Mouse (Mus musculus) liver, embryonic 15.5 days (tissue): Measurements from ENCODE around the gene Prr29. TPM values are rescaled to one million over a fixed set of nuclear protein-coding genes. Genes with fewer than 3 reads are reported as not detected.

Experiments used
- ATAC-seq: fragments of 200-750 bp; cut with Nextera tagmentation; 2 replicates; pipeline ENCODE4 v1.8.0; 2017; ENCODE audit warnings: moderate number of reproducible peaks, mild to moderate bottlenecking, moderate library complexity; ENCODE audit not compliant: insufficient read depth
- H3K27ac ChIP-seq: fragments of 300-500 bp; sonication (generic); replicated peaks from 2 replicates; pipeline ENCODE4 v1.5.1; 2015; ENCODE audit warnings: mild to moderate bottlenecking, inconsistent platforms
- H3K27me3 ChIP-seq: fragments of 300-500 bp; sonication (generic); 2 replicates; pipeline ENCODE4 v1.6.1; 2015; ENCODE audit warnings: mild to moderate bottlenecking, inconsistent platforms
- H3K36me3 ChIP-seq: fragments of 300-500 bp; sonication (generic); replicated peaks from 2 replicates; pipeline ENCODE4 v1.6.1; 2015; ENCODE audit warnings: moderate library complexity, mild to moderate bottlenecking, inconsistent platforms
- H3K4me1 ChIP-seq: fragments of 300-500 bp; sonication (generic); replicated peaks from 2 replicates; pipeline ENCODE4 v1.6.1; 2015; ENCODE audit warnings: inconsistent platforms
- H3K4me2 ChIP-seq: fragments of 300-500 bp; sonication (generic); 2 replicates; pipeline ENCODE4 v1.6.1; 2015; ENCODE audit warnings: moderate library complexity, mild to moderate bottlenecking, inconsistent platforms
- H3K4me3 ChIP-seq: fragments of 300-500 bp; sonication (generic); replicated peaks from 2 replicates; pipeline ENCODE4 v1.5.1; 2015; ENCODE audit warnings: mild to moderate bottlenecking, inconsistent platforms
- H3K9ac ChIP-seq: fragments of 300-500 bp; sonication (generic); 2 replicates; pipeline ENCODE4 v1.6.1; 2015; ENCODE audit warnings: moderate library complexity, mild to moderate bottlenecking, inconsistent platforms
- H3K9me3 ChIP-seq: fragments of 300-500 bp; sonication (generic); replicated peaks from 2 replicates; pipeline ENCODE4 v1.6.1; 2016; ENCODE audit warnings: inconsistent platforms
- WGBS: fragments of 180-500 bp; shearing (Covaris S2); methylation state at CpG from one replicate; pipeline ENCODE4 v1.1.7; 2015; ENCODE audit warnings: mixed read lengths; ENCODE audit not compliant: insufficient replicate concordance; 5-methylcytosine and 5-hydroxymethylcytosine counted together
- polyA plus RNA-seq: library from polyadenylated mRNA; unstranded; fragments of >200 nt; fragmentation: Nextera tagmentation; extraction: Ambion mirVana; gene quantifications from 2 replicates; pipeline ENCODE4 v1.2.1, GENCODE M21; 2015

Prr29 gene
- not detected in 2 replicates for polyA plus RNA-seq

GRCm38 (mm10) chr11:106365366-106365765, at the start of gene Prr29:
Gene Prr29 (plus strand): TSS chr11:106365472.
- no peaks in the 10 kb centered on the region for H3K9me3 ChIP-seq
- no peak within 1 kb of the TSS for H3K4me3 ChIP-seq
- ATAC-seq, result no peak
- no peaks in the 10 kb centered on the region for H3K27me3 ChIP-seq
- WGBS, result 48% methylated on average over 10 of the region's 10 CpGs
- no peak within 1 kb of the TSS for H3K4me2 ChIP-seq
- H3K36me3 ChIP-seq, result no peaks in the 10 kb centered on the region
- H3K4me1 ChIP-seq, result 0 out of 2 replicates have a peak, but pooled peaks cover 8% of the 10 kb centered on the region
- H3K9ac ChIP-seq, result no peak within 1 kb of the TSS
- no peak within 1 kb of the TSS for H3K27ac ChIP-seq

- 67% methylated on average over 1 of the region's 1 CpGs for WGBS
- Histone ChIP-seq H3K4me3 (no peak overlapping the region), H3K4me2 (no peak overlapping the region), H3K27me3 (no peaks in the 10 kb centered on the region), H3K9me3 (no peaks in the 10 kb centered on the region), H3K27ac (no peak overlapping the region), H3K4me1 (peaks cover 15% of the 10 kb centered on the region), H3K36me3 (no peaks in the 10 kb centered on the region), H3K9ac (no peak overlapping the region)
- no peak for ATAC-seq
Observed at GRCm38 (mm10) chr11:106316416-106316815, 48.9 kb upstream of the Prr29 start.

GRCm38 (mm10) chr11:106317801-106318200, 47.5 kb upstream of the Prr29 start:
- WGBS, result 53% methylated on average over 7 of the region's 7 CpGs
- Histone ChIP-seq H3K4me2 (no peak overlapping the region), H3K4me3 (no peak overlapping the region), H3K36me3 (no peaks in the 10 kb centered on the region), H3K9ac (no peak overlapping the region), H3K4me1 (peaks cover 15% of the 10 kb centered on the region), H3K9me3 (no peaks in the 10 kb centered on the region), H3K27me3 (no peaks in the 10 kb centered on the region), H3K27ac (no peak overlapping the region)
- ATAC-seq, result no peak

- Histone ChIP-seq H3K27me3 (no peaks in the 10 kb centered on the region), H3K4me3 (no peak overlapping the region), H3K4me1 (peaks cover 9% of the 10 kb centered on the region; the same call in 1 of the 2 replicates), H3K9me3 (no peaks in the 10 kb centered on the region), H3K9ac (no peak overlapping the region), H3K4me2 (no peak overlapping the region), H3K27ac (no peak overlapping the region; the same call in 1 of the 2 replicates), H3K36me3 (no peaks in the 10 kb centered on the region)
- WGBS, result 43% methylated on average over 21 of the region's 21 CpGs
- ATAC-seq, result peak; percentile 12; the same call in 1 of the 2 replicates
Observed at GRCm38 (mm10) chr11:106318406-106319366, 46.6 kb upstream of the Prr29 start.

GRCm38 (mm10) chr11:106324858-106325257, 40.4 kb upstream of the Prr29 start:
- Histone ChIP-seq H3K9ac (no peak overlapping the region), H3K27me3 (no peaks in the 10 kb centered on the region), H3K9me3 (no peaks in the 10 kb centered on the region), H3K36me3 (no peaks in the 10 kb centered on the region), H3K4me1 (peaks cover 18% of the 10 kb centered on the region), H3K4me3 (no peak overlapping the region), H3K27ac (no peak overlapping the region), H3K4me2 (no peak overlapping the region)
- no peak for ATAC-seq
- 69% methylated on average over 5 of the region's 5 CpGs for WGBS

GRCm38 (mm10) chr11:106325566-106326206, 39.6 kb upstream of the Prr29 start:
- Histone ChIP-seq H3K4me2 (no peak overlapping the region), H3K36me3 (no peaks in the 10 kb centered on the region), H3K4me3 (no peak overlapping the region), H3K9me3 (no peaks in the 10 kb centered on the region), H3K4me1 (peaks cover 18% of the 10 kb centered on the region), H3K27me3 (no peaks in the 10 kb centered on the region), H3K27ac (no peak overlapping the region), H3K9ac (no peak overlapping the region)
- whole genome bisulfite sequencing, result 47% methylated on average over 8 of the region's 8 CpGs
- no peak for ATAC-seq

GRCm38 (mm10) chr11:106326475-106326874, 38.8 kb upstream of the Prr29 start:
- Histone ChIP-seq H3K9ac (no peak overlapping the region), H3K27me3 (no peaks in the 10 kb centered on the region), H3K27ac (no peak overlapping the region), H3K4me1 (peaks cover 18% of the 10 kb centered on the region), H3K4me3 (no peak overlapping the region), H3K36me3 (no peaks in the 10 kb centered on the region), H3K4me2 (no peak overlapping the region), H3K9me3 (no peaks in the 10 kb centered on the region)
- 46% methylated on average over 8 of the region's 8 CpGs for WGBS
- no peak for ATAC-seq

GRCm38 (mm10) chr11:106328521-106328920, 36.8 kb upstream of the Prr29 start:
- no peak overlapping the region for H3K27ac ChIP-seq
- peaks cover 18% of the 10 kb centered on the region for H3K4me1 ChIP-seq
- ATAC-seq, result no peak
- WGBS, result 61% methylated on average over 5 of the region's 5 CpGs
- H3K36me3 ChIP-seq, result no peaks in the 10 kb centered on the region
- H3K27me3 ChIP-seq, result no peaks in the 10 kb centered on the region
- no peaks in the 10 kb centered on the region for H3K9me3 ChIP-seq
- no peak overlapping the region for H3K9ac ChIP-seq
- no peak overlapping the region for H3K4me3 ChIP-seq
- no peak overlapping the region for H3K4me2 ChIP-seq

GRCm38 (mm10) chr11:106329128-106329527, 36.1 kb upstream of the Prr29 start:
- peaks cover 18% of the 10 kb centered on the region for H3K4me1 ChIP-seq
- H3K9ac ChIP-seq, result no peak overlapping the region
- no peak overlapping the region for H3K4me3 ChIP-seq
- no peaks in the 10 kb centered on the region for H3K36me3 ChIP-seq
- no peak overlapping the region for H3K27ac ChIP-seq
- WGBS, result 19% methylated on average over 6 of the region's 6 CpGs
- no peaks in the 10 kb centered on the region for H3K27me3 ChIP-seq
- H3K4me2 ChIP-seq, result no peak overlapping the region; the same call in 1 of the 2 replicates
- H3K9me3 ChIP-seq, result no peaks in the 10 kb centered on the region
- no peak; the same call in 1 of the 2 replicates for ATAC-seq

- no peak for ATAC-seq
- Histone ChIP-seq H3K4me2 (no peak overlapping the region), H3K27ac (no peak overlapping the region), H3K36me3 (no peaks in the 10 kb centered on the region), H3K4me1 (peaks cover 18% of the 10 kb centered on the region), H3K27me3 (no peaks in the 10 kb centered on the region), H3K4me3 (no peak overlapping the region), H3K9ac (no peak overlapping the region), H3K9me3 (no peaks in the 10 kb centered on the region)
- 33% methylated on average over 7 of the region's 7 CpGs for WGBS
Observed at GRCm38 (mm10) chr11:106329682-106330081, 35.6 kb upstream of the Prr29 start.

- Histone ChIP-seq H3K27ac (no peak overlapping the region), H3K4me1 (peaks cover 11% of the 10 kb centered on the region), H3K4me2 (no peak overlapping the region), H3K36me3 (no peaks in the 10 kb centered on the region), H3K4me3 (no peak overlapping the region), H3K27me3 (no peaks in the 10 kb centered on the region), H3K9me3 (no peaks in the 10 kb centered on the region), H3K9ac (no peak overlapping the region)
- ATAC-seq, result no peak
- WGBS, result 41% methylated on average over 4 of the region's 4 CpGs
Observed at GRCm38 (mm10) chr11:106332458-106332857, 32.8 kb upstream of the Prr29 start.
